Mouse (Mus musculus): ENCODE data around the gene Fsip1.
"Not testable (repeated sequence)": the region's sequence is repeated elsewhere in the genome, so short reads cannot be mapped to it uniquely, and the experiment has no call there.

Gene Fsip1

DNA sequence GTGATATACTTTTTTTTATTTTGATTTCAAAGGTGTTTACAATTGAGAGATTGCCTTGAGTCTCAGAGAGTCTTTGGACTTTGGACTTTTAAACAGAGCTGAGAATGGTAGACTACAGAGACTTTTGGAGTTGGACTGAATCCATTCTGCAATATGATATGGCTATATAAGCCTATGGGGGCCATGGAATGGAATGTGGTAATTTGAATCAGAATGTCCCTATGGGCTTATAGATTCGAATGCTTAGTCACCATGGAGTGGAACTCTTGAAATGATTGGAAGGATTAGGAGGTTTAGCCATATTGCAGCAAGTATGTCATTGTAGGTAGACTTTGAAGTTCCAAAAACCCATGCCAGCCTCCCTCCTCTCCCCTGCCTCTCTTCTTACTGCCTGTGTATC lies 88.5 kb downstream of the Fsip1 start:
- DNase-seq: no peak

DNA sequence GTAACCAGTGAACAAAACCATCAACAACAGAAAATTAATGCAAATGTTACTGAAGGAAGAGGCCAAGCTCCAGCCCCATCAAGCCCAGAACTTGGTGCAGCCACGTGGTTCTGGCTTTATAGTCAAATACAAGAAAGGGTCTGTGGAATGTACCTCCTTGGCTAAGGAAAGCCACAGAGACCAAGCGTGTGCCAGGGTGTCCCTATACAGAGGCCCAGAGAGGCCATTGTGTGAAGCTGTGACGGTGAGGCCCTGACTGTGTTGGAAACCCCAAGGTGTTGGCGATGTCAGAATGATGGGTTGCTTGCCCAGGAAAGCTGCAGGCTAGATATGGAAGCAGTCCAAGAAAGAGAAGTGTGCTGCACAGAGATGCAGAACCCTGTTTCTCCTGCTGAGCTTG lies 89.0 kb downstream of the Fsip1 start:
- DNase-seq: no peak

DNA sequence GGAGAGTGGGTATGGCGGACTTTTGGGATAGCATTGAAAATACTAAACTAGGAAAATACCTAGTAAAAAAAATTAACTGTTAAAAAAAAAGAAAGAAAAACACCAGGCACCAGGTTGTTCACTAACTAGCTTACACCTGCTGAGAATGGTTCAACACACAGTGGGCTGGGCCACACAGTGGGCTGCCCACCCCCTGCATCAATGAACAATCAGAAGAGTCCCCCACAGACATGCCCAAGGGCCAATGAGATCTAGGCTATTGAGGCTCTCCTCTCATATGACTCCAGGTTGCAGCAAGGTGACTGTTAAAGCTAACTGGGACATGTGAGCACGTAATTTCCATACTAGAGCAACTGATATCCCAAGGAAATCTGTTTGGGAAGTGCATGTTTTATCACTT lies 91.1 kb downstream of the Fsip1 start:
- DNase-seq: no peak

DNA sequence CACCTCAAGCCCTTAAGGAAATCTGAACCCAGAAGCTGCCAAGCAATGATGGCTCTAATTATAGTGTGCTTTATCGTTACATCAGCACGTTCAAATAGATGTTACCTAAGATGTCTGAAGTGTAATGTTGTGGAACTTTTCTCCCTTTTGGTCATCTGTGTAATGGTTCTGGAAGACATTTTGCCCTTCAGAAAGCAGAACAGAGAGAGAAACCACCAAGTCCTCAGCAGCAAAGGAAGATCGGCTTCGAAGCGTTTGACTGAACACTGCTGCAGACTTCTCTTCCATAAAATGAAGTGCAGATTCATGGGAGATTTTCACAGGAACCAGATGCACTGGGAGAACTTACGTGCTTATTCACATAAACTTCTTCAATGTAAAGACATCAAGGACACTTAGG lies 92.6 kb downstream of the Fsip1 start:
- no peak for DNase-seq

DNA sequence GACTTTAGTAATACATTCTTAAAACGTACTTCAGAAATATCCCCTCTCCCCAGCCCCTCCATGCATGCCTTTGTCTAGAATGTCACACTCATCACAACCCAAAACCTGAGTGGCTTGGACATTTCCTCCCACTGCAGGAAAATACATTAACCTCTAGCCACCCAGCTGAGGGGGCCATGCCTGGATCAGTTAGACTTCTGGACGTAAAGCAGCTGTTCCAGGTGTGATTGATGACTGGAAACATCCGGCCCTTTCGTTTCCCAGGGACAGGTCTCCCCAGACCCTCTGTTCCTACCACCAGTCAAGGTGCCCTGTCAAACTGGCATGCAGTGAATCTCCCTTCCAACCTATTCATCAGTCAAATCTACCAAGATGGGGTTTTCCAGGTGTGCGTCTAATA lies 94.3 kb downstream of the Fsip1 start:
- DNase-seq: no peak

DNA sequence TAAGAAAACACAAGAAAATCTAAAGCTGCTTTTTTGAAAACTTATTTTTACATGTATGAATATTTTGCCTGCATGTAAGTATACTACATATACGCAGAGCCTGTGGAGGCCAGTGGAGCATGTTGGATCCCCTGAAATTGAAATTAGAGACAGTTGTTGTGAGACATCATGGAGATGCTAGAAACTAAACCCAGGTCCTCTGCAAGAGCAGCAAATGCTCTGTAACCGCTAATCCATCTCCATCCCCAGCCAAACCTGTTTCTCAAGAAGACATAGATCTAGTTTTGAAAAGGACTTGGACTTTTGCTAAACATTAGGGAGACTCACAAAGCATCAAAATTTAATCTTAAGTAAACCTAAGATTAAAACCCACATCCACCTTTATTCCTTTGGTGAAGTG lies 95.8 kb downstream of the Fsip1 start:
- no peak for DNase-seq

DNA sequence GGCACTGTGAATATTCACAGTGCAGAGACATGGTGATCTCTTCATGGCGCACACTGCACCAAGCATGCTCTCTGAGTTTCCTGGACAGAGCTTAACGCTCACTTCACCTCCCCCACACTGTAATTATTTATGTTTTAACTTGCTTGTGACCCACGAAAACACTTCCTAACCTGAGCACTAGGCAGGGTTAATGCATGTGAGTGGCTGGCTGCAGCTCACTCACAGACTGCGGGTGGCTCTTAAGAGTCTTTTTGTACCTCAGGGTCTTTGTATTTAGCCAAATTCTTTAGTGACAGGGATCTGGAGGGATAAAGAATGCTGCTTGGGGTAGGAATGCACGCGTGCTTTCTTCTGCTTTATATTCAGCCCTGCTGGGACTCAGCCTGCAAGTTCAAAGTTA lies 96.2 kb downstream of the Fsip1 start:
- DNase-seq: no peak

DNA sequence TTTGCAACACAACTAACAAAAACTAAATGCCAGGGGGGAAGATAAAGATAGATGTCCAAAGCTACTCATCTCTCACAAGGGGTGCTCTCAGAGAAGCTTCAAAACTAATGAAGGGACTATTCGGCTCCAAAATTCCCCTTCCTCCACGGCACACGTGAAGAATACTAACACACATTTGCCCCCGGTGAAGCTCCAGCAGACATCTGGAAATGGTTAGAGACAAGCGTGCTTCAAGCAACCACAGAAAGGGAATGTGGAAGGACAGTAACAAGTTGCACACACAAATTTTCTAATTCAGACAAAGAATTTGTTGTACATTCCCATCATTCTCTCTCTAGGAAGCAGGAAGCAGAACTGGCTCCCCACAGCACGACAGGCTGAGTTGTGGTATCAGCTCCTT lies 97.6 kb downstream of the Fsip1 start:
- no peak for DNase-seq

DNA sequence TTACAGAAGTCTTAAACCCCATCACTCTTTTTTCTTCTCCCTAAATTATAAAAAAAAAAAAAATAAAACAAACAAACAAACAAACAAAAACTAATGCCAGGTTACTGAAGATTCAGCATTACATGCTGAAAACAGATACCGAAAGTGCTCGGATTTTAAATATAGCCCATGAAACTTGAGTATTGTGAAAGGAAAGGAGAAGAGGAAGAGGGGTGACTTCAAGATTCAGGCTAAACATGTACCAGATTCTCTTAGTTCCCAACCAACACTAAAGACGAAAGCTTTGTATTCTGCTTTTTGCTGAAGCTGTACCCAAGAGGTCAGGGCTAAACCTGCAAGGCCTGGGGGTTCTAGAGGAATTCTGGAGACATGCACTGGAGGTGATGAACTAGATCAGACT lies 98.7 kb downstream of the Fsip1 start:
- no peak for DNase-seq

DNA sequence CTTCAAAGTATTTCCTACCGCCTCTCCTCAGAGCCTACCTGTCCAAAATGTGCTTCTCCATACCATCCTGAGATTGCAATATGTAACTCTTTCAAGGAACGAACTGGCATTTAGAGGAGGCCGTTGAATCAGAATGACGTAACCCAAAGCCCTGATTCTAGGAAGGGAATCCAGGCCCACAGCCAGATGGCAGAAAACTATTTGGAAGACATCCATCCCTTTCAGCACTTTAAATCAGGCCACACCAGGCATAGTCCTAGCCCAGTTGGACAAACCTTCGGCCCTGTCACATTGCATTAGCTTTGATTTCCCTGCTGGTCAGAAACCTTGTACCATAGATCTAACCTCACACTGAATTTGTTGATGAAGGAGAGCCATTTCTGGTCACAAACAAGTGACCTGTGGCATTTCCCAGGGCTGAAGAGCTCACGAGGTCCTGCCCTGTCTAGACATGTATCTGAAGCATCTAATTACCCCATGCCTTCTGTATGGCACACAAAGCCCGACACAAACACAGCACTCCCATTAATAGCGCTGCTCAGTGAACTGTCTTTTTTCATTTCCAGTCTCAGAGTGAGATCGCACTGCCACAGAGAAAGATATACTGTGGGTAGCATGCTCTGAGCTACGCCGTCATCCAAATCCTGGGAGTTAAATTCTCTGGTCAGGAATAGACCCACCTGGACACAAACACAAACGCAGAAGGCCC lies 106.8 kb downstream of the Fsip1 start:
- peak; percentile 48 for DNase-seq

DNA sequence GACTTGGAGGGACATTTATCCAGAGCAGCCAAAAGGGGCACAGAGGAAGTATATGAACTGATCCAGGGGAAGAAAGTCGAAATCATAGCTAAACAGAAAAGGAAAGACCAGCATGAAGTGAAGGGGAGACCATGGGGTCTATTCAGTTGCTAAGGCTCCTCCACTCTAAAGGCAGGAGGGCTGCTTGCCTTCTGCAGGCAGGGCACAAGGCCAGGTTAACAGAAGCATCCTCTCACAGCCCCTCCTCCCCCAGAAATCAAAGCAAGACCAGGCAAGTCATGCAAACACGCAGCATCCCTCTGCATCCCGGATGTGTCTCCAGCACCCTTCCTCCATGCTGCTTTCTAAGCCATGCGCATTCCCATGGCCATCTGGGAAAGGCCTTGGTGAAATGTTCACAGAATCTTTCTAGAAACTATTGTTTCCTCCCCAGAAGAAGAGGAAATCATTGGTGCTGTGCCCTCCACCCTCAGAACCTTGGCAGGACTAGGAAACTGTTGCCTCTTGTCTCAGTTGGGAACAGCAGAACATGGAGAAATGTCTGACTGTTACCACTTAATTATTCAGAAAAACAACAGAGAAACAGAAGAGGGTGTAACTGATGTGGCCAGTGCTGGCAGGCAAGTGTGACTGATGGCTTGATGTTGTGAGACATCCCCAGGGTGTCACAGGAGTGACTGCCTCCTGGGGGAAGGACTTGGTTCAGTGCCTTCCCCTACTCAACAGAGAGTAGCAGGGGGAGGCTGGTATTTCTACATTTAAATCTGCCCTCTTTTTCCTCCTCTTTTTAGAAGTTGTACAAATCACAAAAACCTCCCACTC lies 108.2 kb downstream of the Fsip1 start:
- no peak for DNase-seq

DNA sequence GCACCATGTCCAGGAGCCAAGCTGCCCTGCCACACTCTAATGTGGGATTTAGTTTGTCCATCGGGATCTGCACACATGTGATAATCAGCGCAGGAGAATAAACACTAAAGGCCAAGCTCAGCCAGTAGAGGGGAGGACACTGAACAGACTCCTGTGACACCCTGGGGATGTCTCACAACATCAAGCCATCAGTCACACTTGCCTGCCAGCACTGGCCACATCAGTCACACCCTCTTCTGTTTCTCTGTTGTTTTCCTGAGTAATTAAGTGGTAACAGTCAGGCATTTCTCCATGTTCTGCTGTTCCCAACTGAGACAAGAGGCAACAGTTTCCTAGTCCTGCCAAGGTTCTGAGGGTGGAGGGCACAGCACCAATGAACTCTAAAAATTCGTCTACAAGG lies 109.0 kb downstream of the Fsip1 start:
- DNase-seq: not testable (repeated sequence)

DNA sequence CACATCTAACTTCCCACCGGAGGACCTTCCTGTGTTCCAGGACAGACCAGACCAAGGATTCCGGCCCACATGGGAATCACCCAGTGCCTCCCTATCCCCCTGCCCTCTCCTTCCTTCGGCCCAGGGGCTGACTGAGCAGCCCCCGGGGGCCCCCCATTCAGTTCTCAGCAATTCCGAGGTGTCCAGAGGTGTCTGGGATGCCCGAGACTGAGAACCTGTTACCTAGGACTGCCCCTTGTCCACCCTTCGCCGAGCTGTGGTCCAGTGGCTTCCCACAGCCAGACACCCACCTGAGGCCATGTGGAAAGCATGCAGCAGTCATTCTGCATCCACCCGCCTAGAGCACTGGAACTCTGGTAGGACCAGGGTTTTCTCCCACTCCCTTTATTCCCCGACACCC lies 115.1 kb downstream of the Fsip1 start:
- no peak for DNase-seq

DNA sequence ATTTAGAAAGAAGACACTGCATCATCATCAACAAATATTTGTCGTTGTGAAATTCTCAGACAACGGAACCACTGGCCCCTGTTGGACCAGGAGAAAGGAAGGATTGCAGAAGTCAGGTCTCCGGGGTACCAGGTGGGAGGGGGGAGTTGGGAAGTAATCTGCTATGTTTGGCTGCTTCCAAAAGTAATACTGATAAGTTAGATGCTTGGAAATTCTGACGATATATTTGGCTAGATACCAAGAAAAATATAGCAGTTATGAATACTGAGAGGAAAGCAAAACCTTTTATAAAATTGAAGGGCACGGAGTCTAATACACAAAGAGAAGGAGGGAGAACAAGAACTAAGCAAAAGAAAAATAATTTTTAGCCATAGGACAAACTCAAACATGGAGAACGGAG lies 117.5 kb downstream of the Fsip1 start:
- DNase-seq: no peak

DNA sequence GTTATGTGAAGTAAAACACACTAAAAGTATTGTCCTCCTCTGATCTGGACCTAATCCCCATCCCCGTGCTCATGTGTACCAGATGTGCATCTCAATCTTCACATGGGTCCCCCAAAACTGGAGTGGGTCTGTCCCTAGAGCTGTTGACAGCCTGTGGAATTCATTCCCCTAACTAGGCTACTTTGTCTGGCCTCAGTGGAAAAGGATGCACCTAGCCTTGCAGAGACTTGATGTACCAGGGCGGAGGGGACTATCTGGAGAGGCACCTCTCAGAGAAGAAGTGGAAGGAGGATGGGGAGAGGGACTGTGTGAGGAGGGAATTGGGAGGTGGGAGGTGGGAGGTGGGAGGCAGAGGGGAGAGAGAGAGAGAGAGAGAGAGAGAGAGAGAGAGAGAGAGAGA lies 119.0 kb downstream of the Fsip1 start:
- DNase-seq: no peak

DNA sequence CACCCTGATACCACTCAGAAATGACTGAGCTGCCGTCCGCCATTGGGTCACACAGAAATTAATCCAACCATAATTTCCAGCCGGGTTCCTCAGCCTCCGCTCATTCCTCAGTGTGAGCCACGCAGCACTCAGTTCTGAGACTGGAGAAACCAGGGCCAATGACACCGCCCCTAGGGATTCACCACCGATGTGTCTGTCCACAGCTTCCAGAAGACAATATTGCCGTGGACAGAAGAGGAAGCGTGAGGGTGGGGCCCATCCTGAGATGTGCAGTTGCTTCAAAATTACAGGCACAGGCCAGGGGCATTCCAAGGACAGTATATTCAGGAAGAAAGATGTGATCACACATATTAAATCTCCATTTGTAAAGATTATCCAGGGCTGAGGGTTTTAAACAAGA lies 119.7 kb downstream of the Fsip1 start:
- DNase-seq: no peak

DNA sequence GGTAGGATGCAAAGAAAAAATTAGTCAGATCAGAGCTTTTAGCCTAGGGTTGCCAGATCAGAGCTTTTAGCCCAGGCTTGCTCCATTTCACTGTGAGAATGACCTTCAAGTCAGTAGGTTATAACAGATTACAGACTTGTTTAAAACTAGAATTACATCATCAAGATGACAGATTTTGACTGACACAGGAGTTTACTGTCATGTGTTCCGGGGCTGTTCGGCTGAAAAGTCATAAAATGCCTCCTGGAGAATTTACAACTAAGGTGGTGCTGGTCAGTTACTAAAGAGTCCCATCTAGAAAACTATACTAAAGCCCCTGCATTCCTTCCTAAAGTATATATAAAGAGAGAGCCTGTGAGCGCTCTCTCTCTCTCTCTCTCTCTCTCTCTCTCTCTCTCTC lies 128.5 kb downstream of the Fsip1 start:
- no peak for DNase-seq

DNA sequence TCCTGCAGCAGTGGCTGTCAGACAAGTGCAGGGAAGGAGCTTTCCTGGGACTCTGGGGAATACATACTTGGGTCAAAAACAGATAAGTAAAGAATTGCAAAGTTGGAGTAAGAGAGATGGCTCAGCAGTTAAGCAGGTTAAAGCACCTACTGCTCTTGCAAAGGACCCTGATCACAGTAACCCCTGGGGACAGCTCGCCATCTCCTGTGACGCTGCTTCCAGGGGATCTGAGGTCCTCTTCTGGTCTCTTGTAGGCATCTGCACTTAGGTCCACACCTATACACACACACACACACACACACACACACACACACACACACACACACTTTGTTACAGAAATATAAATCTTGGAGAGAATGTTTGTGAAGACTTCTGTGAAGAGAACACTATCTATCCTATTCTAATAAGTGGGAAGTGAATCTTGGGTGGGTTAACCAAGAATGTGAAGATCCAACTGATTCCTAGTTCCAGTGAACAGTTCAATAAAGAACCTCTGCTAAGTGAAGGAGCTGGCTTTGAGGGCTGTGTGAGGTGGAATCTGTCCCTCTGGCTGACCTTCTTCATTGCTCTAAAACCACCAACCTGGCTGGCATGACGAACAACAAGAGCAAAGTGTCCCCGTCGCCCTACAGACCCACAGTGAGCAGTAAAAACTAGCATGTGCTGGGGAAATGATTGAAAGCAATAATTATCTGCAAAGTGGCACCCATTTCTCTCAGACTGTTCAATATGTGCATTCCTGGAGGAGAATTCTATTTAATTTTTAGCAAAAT lies 129.1 kb downstream of the Fsip1 start:
- no peak for DNase-seq

DNA sequence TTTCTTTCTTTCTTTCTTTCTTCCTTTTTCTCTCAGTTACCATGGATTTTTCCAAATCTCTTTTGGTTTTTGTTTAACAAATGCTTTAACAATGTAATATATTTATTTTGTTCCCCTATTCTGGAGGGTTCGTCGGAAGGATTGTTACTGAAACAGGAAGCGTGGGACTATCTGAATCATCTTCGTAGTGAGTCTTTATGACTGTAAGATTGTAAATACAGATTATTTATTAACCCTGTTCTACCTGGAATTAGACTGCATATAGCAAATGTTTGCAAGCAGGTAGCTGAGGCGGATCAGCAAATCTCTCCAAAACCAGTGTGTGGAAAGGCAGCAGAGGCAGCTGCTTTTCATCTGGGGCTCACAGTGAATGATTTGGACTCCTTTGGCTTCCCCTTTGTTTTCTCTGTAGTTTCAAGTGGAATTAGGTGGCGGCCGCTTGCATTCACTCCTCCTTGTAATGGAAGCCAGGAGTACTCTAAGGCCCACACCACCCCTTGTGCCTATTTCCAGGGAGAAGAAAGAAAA lies 130.8 kb downstream of the Fsip1 start:
- DNase-seq: no peak

DNA sequence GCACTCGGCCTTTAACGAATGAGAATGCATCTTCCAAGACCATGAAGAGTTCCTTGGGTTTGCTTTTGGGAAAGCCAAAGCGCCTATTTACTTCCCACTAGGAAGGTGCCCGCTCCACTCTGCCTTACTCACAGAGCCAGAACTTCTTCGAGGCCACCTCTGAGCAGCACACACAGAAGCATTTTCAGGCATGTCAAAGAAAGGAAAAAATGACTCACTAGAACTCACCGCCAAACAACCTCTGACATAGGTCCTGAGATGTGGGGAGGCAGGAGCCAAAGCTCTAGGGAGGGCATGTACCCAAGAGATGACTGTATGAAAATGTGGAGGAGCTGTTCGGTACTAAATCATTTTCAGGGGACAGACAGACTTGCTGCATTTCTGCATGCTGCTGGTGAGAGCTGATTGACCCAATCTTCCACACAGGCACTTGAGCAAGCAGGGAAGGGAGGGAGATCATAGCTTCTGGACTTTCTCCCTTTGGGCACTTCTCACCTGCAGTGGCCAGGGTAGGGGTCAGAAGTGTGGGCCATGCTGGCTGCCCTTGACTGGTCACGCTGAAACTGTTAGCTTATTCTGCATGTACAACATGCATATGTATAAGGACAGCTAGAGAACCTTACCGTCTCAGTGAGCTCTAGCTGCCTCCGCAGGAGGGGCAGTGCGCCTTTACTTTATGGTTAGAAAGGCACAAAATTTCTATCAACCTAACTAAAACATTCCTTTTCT lies 131.4 kb downstream of the Fsip1 start:
- no peak for DNase-seq

DNA sequence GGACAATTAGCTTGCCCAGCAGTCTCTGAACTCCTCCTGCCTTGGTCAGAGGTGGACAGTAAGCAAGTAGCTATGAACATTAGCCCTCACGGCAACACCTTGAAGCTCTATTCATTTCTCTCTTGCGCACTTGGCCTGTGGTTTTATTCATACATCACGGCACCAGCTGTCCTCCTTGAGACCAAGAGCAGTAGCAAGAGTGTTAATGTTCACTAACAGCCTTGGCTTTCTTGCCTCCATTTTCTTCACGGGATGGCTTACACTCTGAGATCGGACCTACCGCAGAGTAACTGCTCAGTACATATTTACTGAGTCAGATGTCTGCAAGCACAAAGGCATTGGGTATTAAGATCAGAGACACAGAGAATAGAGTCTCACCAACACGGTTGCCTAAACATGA lies 132.3 kb downstream of the Fsip1 start:
- no peak for DNase-seq

DNA sequence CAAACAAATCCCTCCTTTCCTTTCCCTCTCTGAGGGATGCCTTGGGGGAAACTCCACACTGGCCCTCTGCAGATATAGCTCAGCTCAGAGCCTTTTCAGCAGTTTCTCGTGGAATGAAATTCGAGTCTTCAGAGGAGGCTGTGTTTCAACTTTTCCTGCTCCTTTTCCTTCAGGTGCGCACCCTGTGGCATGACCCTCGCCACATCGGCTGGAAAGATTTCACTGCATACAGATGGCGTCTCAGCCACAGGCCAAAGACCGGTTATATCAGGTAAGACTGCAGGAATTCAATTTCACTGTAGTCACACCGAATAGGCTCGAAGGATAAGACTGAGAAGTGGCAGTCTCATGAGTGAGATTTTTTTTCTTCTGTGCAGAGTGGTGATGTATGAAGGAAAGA lies 133.0 kb downstream of the Fsip1 start:
- no peak for DNase-seq

DNA sequence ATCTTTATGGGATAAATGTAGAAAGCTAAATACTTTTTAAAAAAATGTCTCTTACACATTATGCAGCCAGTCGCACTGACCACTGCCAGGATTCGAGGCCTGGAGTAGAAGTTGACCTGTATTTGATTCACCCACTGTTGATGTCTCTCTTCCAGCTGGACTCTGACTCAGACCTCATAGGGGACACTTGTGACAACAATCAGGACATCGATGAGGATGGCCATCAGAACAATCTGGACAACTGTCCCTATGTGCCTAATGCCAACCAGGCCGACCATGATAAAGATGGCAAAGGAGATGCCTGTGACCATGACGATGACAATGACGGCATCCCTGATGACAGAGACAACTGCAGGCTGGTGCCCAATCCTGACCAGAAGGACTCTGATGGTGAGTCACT lies 134.5 kb downstream of the Fsip1 start:
- DNase-seq: no peak
